Mouse (Mus musculus): ENCODE data around the gene Ano6.

DNA sequence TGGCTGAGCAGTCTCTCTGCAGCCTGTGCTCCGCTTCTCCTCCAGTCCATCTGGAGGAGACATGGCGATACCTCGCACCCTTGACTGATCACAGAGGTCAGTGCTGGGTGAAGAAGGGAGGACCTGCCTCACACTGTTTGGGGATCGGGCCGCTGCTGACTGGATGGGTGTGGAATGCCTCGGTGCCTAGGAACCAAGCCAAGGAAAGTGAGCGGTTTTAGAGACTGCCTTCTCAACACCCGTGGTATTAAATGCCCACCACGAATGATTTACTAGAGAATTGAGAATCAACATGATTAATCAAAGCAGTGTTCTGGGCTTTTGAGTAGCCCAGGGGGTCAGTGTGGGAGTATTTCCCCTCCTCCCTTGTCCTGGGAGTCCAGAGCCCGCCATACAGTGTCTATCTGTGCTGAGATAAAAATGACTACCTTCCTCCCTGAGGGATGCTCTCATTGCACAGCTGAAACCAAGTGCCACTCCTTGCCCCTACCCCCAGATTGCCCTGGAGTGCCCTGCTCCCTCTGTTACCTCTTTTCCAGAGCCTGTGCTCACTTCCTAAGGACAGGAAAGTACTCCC, 183.5 kb downstream of the Ano6 start:
- TF ChIP-seq CTCF (IDR thresholded peaks at IDR 0.05; ENCODE audit: low read depth): no peak
- TF ChIP-seq EP300 (optimal IDR thresholded peaks at IDR 0.05): no peak

Data from stomach, postnatal 0 days (tissue).